Mouse (Mus musculus): ENCODE data around the gene Otx2. TPM values are rescaled to one million over a fixed set of nuclear protein-coding genes. Genes with fewer than 3 reads are reported as not detected.
"Not testable (repeated sequence)": the region's sequence is repeated elsewhere in the genome, so short reads cannot be mapped to it uniquely, and the experiment has no call there.

Gene Otx2
- polyA plus RNA-seq, 2 experiments from 2014 or later = 0.28 TPM; not detected in 1

GRCm38 (mm10) chr14:48653676-48654510 is 19.7 kb downstream of the Otx2 start:
- no peak for ATAC-seq

- no peak for ATAC-seq
Measured at GRCm38 (mm10) chr14:48653081-48653480, 20.5 kb downstream of the Otx2 start.

- ATAC-seq = no peak
Measured at GRCm38 (mm10) chr14:48652256-48652655, 21.4 kb downstream of the Otx2 start.

GRCm38 (mm10) chr14:48651471-48652211 is 22.0 kb downstream of the Otx2 start:
- ATAC-seq = no peak

GRCm38 (mm10) chr14:48641462-48642395 is 31.9 kb downstream of the Otx2 start:
- ATAC-seq = no peak

- no peak for ATAC-seq
Measured at GRCm38 (mm10) chr14:48633141-48633540, 40.5 kb downstream of the Otx2 start.

- ATAC-seq = no peak
Measured at GRCm38 (mm10) chr14:48632335-48632734, 41.3 kb downstream of the Otx2 start.

- no peak for ATAC-seq
Measured at GRCm38 (mm10) chr14:48631486-48631885, 42.1 kb downstream of the Otx2 start.

GRCm38 (mm10) chr14:48629404-48629803 is 44.2 kb downstream of the Otx2 start:
- no peak for ATAC-seq

- ATAC-seq = no peak
Measured at GRCm38 (mm10) chr14:48626271-48626670, 47.3 kb downstream of the Otx2 start.

- no peak for ATAC-seq
Measured at GRCm38 (mm10) chr14:48625331-48625694, 48.3 kb downstream of the Otx2 start.

- no peak for ATAC-seq
Measured at GRCm38 (mm10) chr14:48624596-48625330, 48.9 kb downstream of the Otx2 start.

GRCm38 (mm10) chr14:48622726-48623125 is 50.9 kb downstream of the Otx2 start:
- not testable (repeated sequence) for ATAC-seq

GRCm38 (mm10) chr14:48616361-48616760 is 57.3 kb downstream of the Otx2 start:
- no peak for ATAC-seq

- no peak for ATAC-seq
Measured at GRCm38 (mm10) chr14:48608641-48609310, 64.8 kb downstream of the Otx2 start.

Other genes with a start within 250 kb of the Otx2 start
- 10 to 100 TPM in 1 of 2 experiments, 1 to 10 TPM in 1; 8.2 to 12.2 TPM for gene Tmem260, start 227.7 kb downstream of the Otx2 start, polyA plus RNA-seq (2017; shearing (Covaris generic))

Measured in activated CD4-positive, CD25-positive, alpha-beta regulatory T cell, adult 4 months (primary cell).